In genomic region chr19:11355730-11356129, GRCm38 (mm10) we compare ENCODE assay signal across 19 mouse cellular contexts. TPM values are rescaled to one million over a fixed set of nuclear protein-coding genes. Genes with fewer than 3 reads are reported as not detected.
A peak's percentile ranks its signal among the peaks of the same experiment; 100 is the strongest.
DNase-seq lines count a peak whose midpoint lies in the region; TF ChIP-seq lines count a peak whose summit lies in the region.
"Had no signal": no experiment of that assay in that cellular context is flagged by ENCODE, and none has a peak within 500 bp of the region (broad histone marks: within the 10 kb centered on the region; RNA-seq: fewer than 3 reads in every experiment).

No protein-coding gene starts in this region.

- H3K4me1 ChIP-seq in thymus, adult 2 months (replicated peaks; ENCODE audit: control insufficient read depth, insufficient read depth, low read length) = peaks cover 4% of the 10 kb centered on the region; the same call in 1 of the 2 replicates
- no peaks in the 10 kb centered on the region for H3K4me1 ChIP-seq in kidney, adult 2 months (ENCODE audit: control insufficient read depth, insufficient read depth, low read length)
- H3K4me1 ChIP-seq: forebrain, embryonic 13.5 days; megakaryocyte, embryonic 14.5 days; neural tube, embryonic 13.5 days had no signal

- H3K27me3 ChIP-seq in thymus, adult 2 months (ENCODE audit: control insufficient read depth, insufficient read depth, low read length) = no peaks in the 10 kb centered on the region
- no peaks in the 10 kb centered on the region for H3K27me3 ChIP-seq in kidney, adult 2 months (replicated peaks; ENCODE audit: control insufficient read depth, insufficient read depth, low read length)
- H3K27me3 ChIP-seq: forebrain, embryonic 13.5 days; megakaryocyte, embryonic 14.5 days; neural tube, embryonic 13.5 days had no signal

- H3K27ac ChIP-seq in thymus, adult 2 months (ENCODE audit: control insufficient read depth, insufficient read depth, low read length) = no peak overlapping the region
- no peak overlapping the region for H3K27ac ChIP-seq in kidney, adult 2 months (ENCODE audit: insufficient read depth, low read depth, low read length)
- H3K27ac ChIP-seq: forebrain, embryonic 13.5 days; heart, adult 2 months; hindbrain, embryonic 14.5 days; neural tube, embryonic 13.5 days had no signal

- TF ChIP-seq POLR2A in thymus, adult 2 months (IDR thresholded peaks at IDR 0.05; ENCODE audit: control insufficient read depth, extremely low read depth, insufficient read depth, low read length, poor library complexity) = no peak
- no peak for TF ChIP-seq POLR2A in kidney, adult 2 months (IDR thresholded peaks at IDR 0.05; ENCODE audit: low read depth, low read length)

- peak; percentile 56 to 64 for DNase-seq in spleen, postnatal 36 days (ENCODE audit: low spot score in 2 of 2)
- DNase-seq in spleen, postnatal 4 days (ENCODE audit: low spot score in 2 of 2) = no peak
- peak; percentile 90 for DNase-seq in induced T-regulatory cell, adult 2 months (ENCODE audit: low read depth)
- peak; percentile 32 for DNase-seq in thymus, adult 2 months
- DNase-seq in kidney, adult 2 months = no peak
- DNase-seq in right cerebral cortex, postnatal 14 days = no peak
- DNase-seq in embryo, embryonic 9.5 days (ENCODE audit: extremely low spot score) = no peak
- DNase-seq: cerebellum, adult 11-12 months; kidney, adult 11 months; kidney, postnatal 14 days; liver; lung, adult 2 months had no signal

- 4% methylated on average over 7 of the region's 7 CpGs for WGBS in thymus, adult 2 months
- 81% methylated on average over 7 of the region's 7 CpGs for WGBS in kidney, adult 2 months

- TF ChIP-seq CTCF in thymus, adult 2 months (IDR thresholded peaks at IDR 0.05; ENCODE audit: borderline replicate concordance, control insufficient read depth, extremely low read depth, insufficient read depth, low read length, poor library complexity) = no peak
- TF ChIP-seq CTCF in kidney, adult 2 months (conservative IDR thresholded peaks at IDR 0.05; ENCODE audit: insufficient read depth, insufficient read length, low read depth, low read length) = no peak

- H3K4me3 ChIP-seq in thymus, adult 2 months (ENCODE audit: control insufficient read depth, insufficient read depth, low read length) = no peak overlapping the region
- H3K4me3 ChIP-seq in kidney, adult 2 months (ENCODE audit: insufficient read depth, low read depth, low read length) = no peak overlapping the region
- H3K4me3 ChIP-seq: forebrain, embryonic 13.5 days; heart, adult 2 months; megakaryocyte, embryonic 14.5 days; neural tube, embryonic 13.5 days had no signal

- no peaks in the 10 kb centered on the region for H3K36me3 ChIP-seq in thymus, adult 2 months (ENCODE audit: control insufficient read depth, insufficient read depth, low read length)
- H3K36me3 ChIP-seq in kidney, adult 2 months (ENCODE audit: control insufficient read depth, insufficient read depth, low read length) = no peaks in the 10 kb centered on the region
- H3K36me3 ChIP-seq: neural tube, embryonic 13.5 days had no signal

RNA-seq across cellular contexts. Expression of gene Ms4a4a, which starts 19.6 kb away (rescaled TPM):
- 0.55 and 0.63 TPM in 2 replicates for polyA plus RNA-seq in thymus, adult 2 months (2012; rRNA removed)
- polyA plus RNA-seq in kidney, adult 2 months (2012; rRNA removed) = 0.09 TPM in 1 of 2 replicates, not detected in the other

RNA-seq across cellular contexts. Expression of gene Ms4a7, which starts 19.8 kb away (rescaled TPM):
- polyA plus RNA-seq in thymus, adult 2 months (2012; rRNA removed) = 5.8 and 10.6 TPM in 2 replicates
- polyA plus RNA-seq in kidney, adult 2 months (2012; rRNA removed) = 1.2 and 2.0 TPM in 2 replicates

RNA-seq across cellular contexts. Expression of gene Ms4a14, which starts 41.5 kb away (rescaled TPM):
- 0.33 and 0.74 TPM in 2 replicates for polyA plus RNA-seq in thymus, adult 2 months (2012; rRNA removed)
- polyA plus RNA-seq in kidney, adult 2 months (2012; rRNA removed) = 0.08 TPM in 2 replicates
- polyA plus RNA-seq: forebrain, embryonic 13.5 days; midbrain, embryonic 16.5 days had no signal

RNA-seq across cellular contexts. Expression of gene Ms4a4c, which starts 48.8 kb away (rescaled TPM):
- 2.4 TPM in 2 replicates for polyA plus RNA-seq in thymus, adult 2 months (2012; rRNA removed)
- polyA plus RNA-seq in kidney, adult 2 months (2012; rRNA removed) = 0.24 and 1.7 TPM in 2 replicates
- polyA plus RNA-seq: forebrain, embryonic 13.5 days; testis, adult 2 months had no signal

Comparison
In these comparisons a context has a peak if more than half of its experiments do, and no peak if none do; other contexts are left out.
1. DNase-seq: peak in spleen, postnatal 36 days (2 of 2), induced T-regulatory cell, adult 2 months (single experiment) and thymus, adult 2 months (single experiment); none in spleen, postnatal 4 days (0 of 2), kidney, adult 2 months (single experiment), right cerebral cortex, postnatal 14 days (single experiment) and embryo, embryonic 9.5 days (single experiment).